Comparison of ENCODE assay signal across 8 mouse cellular contexts in genomic region chr4:43560243-43560611, GRCm38 (mm10). TPM values are rescaled to one million over a fixed set of nuclear protein-coding genes. Genes with fewer than 3 reads are reported as not detected.
DNase-seq lines count a peak whose midpoint lies in the region; ATAC-seq and TF ChIP-seq lines count a peak whose summit lies in the region.

No protein-coding gene starts in this region.

- TF ChIP-seq CTCF in thymus, adult 2 months (IDR thresholded peaks at IDR 0.05; ENCODE audit: borderline replicate concordance, control insufficient read depth, extremely low read depth, insufficient read depth, low read length, poor library complexity), result no peak
- TF ChIP-seq CTCF in liver, adult 2 months (IDR thresholded peaks at IDR 0.05; ENCODE audit: low read depth, low read length), result no peak
- TF ChIP-seq CTCF in midbrain, postnatal 0 days (IDR thresholded peaks at IDR 0.05), result no peak

- no peak overlapping the region for H3K27ac ChIP-seq in thymus, adult 2 months (ENCODE audit: control insufficient read depth, insufficient read depth, low read length)
- no peak overlapping the region for H3K27ac ChIP-seq in forebrain, embryonic 13.5 days
- no peak overlapping the region for H3K27ac ChIP-seq in hindbrain, embryonic 14.5 days
- peak overlapping the region; percentile 60 for H3K27ac ChIP-seq in liver, adult 2 months (replicated peaks; ENCODE audit: insufficient read depth, low read depth, low read length)
- no peak overlapping the region for H3K27ac ChIP-seq in midbrain, postnatal 0 days (ENCODE audit: low read depth, low read length)

- H3K4me3 ChIP-seq in thymus, adult 2 months (ENCODE audit: control insufficient read depth, insufficient read depth, low read length), result peak overlapping the region; percentile 33
- H3K4me3 ChIP-seq in forebrain, embryonic 13.5 days, result peak overlapping the region; percentile 90; the same call in 1 of the 2 replicates
- 0 out of 2 replicates have a peak overlapping the region, but pooled peaks have one; percentile 81 for H3K4me3 ChIP-seq in hindbrain, embryonic 14.5 days (replicated peaks; ENCODE audit: low read length)
- H3K4me3 ChIP-seq in liver, adult 2 months (ENCODE audit: insufficient read depth, low read depth, low read length), result peak overlapping the region; percentile 28
- no peak overlapping the region for H3K4me3 ChIP-seq in midbrain, postnatal 0 days (ENCODE audit: low read depth, low read length)

- ATAC-seq in forebrain, embryonic 13.5 days, result no peak
- no peak for ATAC-seq in hindbrain, embryonic 14.5 days (ENCODE audit: low FRiP score)
- ATAC-seq in midbrain, postnatal 0 days (ENCODE audit: low FRiP score), result no peak

- DNase-seq in thymus, adult 2 months, result peak; percentile 22
- no peak for DNase-seq in thymus, postnatal 0 days (ENCODE audit: low spot score)
- no peak for DNase-seq in hindbrain, embryonic 14.5 days (ENCODE audit: low spot score)
- peak; percentile 53 for DNase-seq in liver, adult 2 months (ENCODE audit: extremely low read depth, low read depth, low spot score)
- no peak for DNase-seq in midbrain, postnatal 0 days (ENCODE audit: low spot score)
- DNase-seq in cerebellum, adult 9-11 months, result no peak
- no peak for DNase-seq in cerebellum, adult 11-12 months

- 8% methylated on average over 6 of the region's 6 CpGs for whole genome bisulfite sequencing in thymus, adult 2 months
- 70% methylated on average over 4 of the region's 6 CpGs for WGBS in forebrain, embryonic 13.5 days
- WGBS in hindbrain, embryonic 14.5 days, result 46% methylated on average over 6 of the region's 6 CpGs
- WGBS in liver, adult 2 months, result 30% methylated on average over 6 of the region's 6 CpGs
- 50% methylated on average over 6 of the region's 6 CpGs for WGBS in midbrain, postnatal 0 days

- no peak for TF ChIP-seq POLR2A in thymus, adult 2 months (IDR thresholded peaks at IDR 0.05; ENCODE audit: control insufficient read depth, extremely low read depth, insufficient read depth, low read length, poor library complexity)
- no peak for TF ChIP-seq POLR2A in liver, adult 2 months (IDR thresholded peaks at IDR 0.05; ENCODE audit: extremely low read depth, insufficient read depth, low read length)

- peaks cover 38% of the 10 kb centered on the region for H3K4me1 ChIP-seq in thymus, adult 2 months (replicated peaks; ENCODE audit: control insufficient read depth, insufficient read depth, low read length)
- peaks cover 46% of the 10 kb centered on the region for H3K4me1 ChIP-seq in forebrain, embryonic 13.5 days
- peaks cover 34% of the 10 kb centered on the region for H3K4me1 ChIP-seq in hindbrain, embryonic 14.5 days (replicated peaks; ENCODE audit: control insufficient read depth, insufficient read depth, low read length)
- peaks cover 24% of the 10 kb centered on the region for H3K4me1 ChIP-seq in liver, adult 2 months (ENCODE audit: control insufficient read depth, insufficient read depth, low read length)
- H3K4me1 ChIP-seq in midbrain, postnatal 0 days (ENCODE audit: insufficient read depth, low read length), result peaks cover 23% of the 10 kb centered on the region

- peaks cover 14% of the 10 kb centered on the region for H3K36me3 ChIP-seq in thymus, adult 2 months (ENCODE audit: control insufficient read depth, insufficient read depth, low read length)
- peaks cover 27% of the 10 kb centered on the region for H3K36me3 ChIP-seq in forebrain, embryonic 13.5 days (ENCODE audit: poor library complexity, severe bottlenecking)
- H3K36me3 ChIP-seq in hindbrain, embryonic 14.5 days (replicated peaks; ENCODE audit: control insufficient read depth, insufficient read depth), result peaks cover 39% of the 10 kb centered on the region
- H3K36me3 ChIP-seq in liver, adult 2 months (ENCODE audit: control insufficient read depth, insufficient read depth, low read length), result peaks cover 23% of the 10 kb centered on the region
- H3K36me3 ChIP-seq in midbrain, postnatal 0 days (ENCODE audit: insufficient read depth, low read length), result peaks cover 25% of the 10 kb centered on the region

- H3K27me3 ChIP-seq in thymus, adult 2 months (ENCODE audit: control insufficient read depth, insufficient read depth, low read length), result no peaks in the 10 kb centered on the region
- H3K27me3 ChIP-seq in forebrain, embryonic 13.5 days, result no peaks in the 10 kb centered on the region
- H3K27me3 ChIP-seq in hindbrain, embryonic 14.5 days (ENCODE audit: control insufficient read depth, insufficient read depth, low read length), result no peaks in the 10 kb centered on the region
- no peaks in the 10 kb centered on the region for H3K27me3 ChIP-seq in liver, adult 2 months (ENCODE audit: control insufficient read depth, insufficient read depth, low read length)
- H3K27me3 ChIP-seq in midbrain, postnatal 0 days (ENCODE audit: insufficient read depth, low read length), result no peaks in the 10 kb centered on the region

- no peaks in the 10 kb centered on the region for H3K9me3 ChIP-seq in forebrain, embryonic 13.5 days (replicated peaks)
- H3K9me3 ChIP-seq in hindbrain, embryonic 14.5 days (ENCODE audit: control insufficient read depth, low read length), result no peaks in the 10 kb centered on the region
- no peaks in the 10 kb centered on the region for H3K9me3 ChIP-seq in midbrain, postnatal 0 days (ENCODE audit: low read length)

- peak overlapping the region; percentile 80 for H3K4me2 ChIP-seq in forebrain, embryonic 13.5 days
- peak overlapping the region; percentile 78 for H3K4me2 ChIP-seq in hindbrain, embryonic 14.5 days (replicated peaks)
- H3K4me2 ChIP-seq in midbrain, postnatal 0 days (ENCODE audit: low read depth, low read length, poor library complexity, severe bottlenecking), result peak overlapping the region; percentile 86; the same call in 1 of the 2 replicates

- peaks cover 23% of the 10 kb centered on the region for H3K79me2 ChIP-seq in liver, adult 2 months (ENCODE audit: control insufficient read depth, insufficient read depth, low read length)

- H3K9ac ChIP-seq in forebrain, embryonic 13.5 days, result peak overlapping the region; percentile 95
- 0 out of 2 replicates have a peak overlapping the region, but pooled peaks have one; percentile 18 for H3K9ac ChIP-seq in hindbrain, embryonic 14.5 days
- H3K9ac ChIP-seq in liver, adult 2 months (ENCODE audit: low read depth, low read length), result peak overlapping the region; percentile 28
- H3K9ac ChIP-seq in midbrain, postnatal 0 days (replicated peaks; ENCODE audit: low read length, poor library complexity, severe bottlenecking), result no peak overlapping the region

RNA-seq across cellular contexts. Expression of gene Creb3, which starts 1.9 kb away (rescaled TPM):
- 64.6 and 80.2 TPM in 2 replicates for polyA plus RNA-seq in thymus, adult 2 months (2012; rRNA removed)
- polyA plus RNA-seq in thymus, postnatal 0 days (2015; fragmentation: Nextera tagmentation; extraction: Ambion mirVana), result 51.7 and 61.2 TPM in 2 replicates
- polyA plus RNA-seq in forebrain, embryonic 13.5 days (2015; fragmentation: Nextera tagmentation; extraction: Ambion mirVana), result 61.8 and 65.1 TPM in 2 replicates
- polyA plus RNA-seq in hindbrain, embryonic 14.5 days (2014; fragmentation: Nextera tagmentation; extraction: Ambion mirVana), result 80.0 and 82.3 TPM in 2 replicates
- 37.8 and 41.1 TPM in 2 replicates for total RNA-seq in liver, adult 2 months (2014; rRNA removed)
- polyA plus RNA-seq in liver, adult 2 months (2012; rRNA removed), result 47.9 and 62.0 TPM in 2 replicates
- 45.4 and 50.4 TPM in 2 replicates for total RNA-seq in midbrain, postnatal 0 days (2014; rRNA removed)
- polyA plus RNA-seq in midbrain, postnatal 0 days (2015; fragmentation: Nextera tagmentation; extraction: Ambion mirVana), result 85.2 and 91.2 TPM in 2 replicates

RNA-seq across cellular contexts. Expression of gene Tln1, which starts 2.3 kb away (rescaled TPM):
- polyA plus RNA-seq in thymus, adult 2 months (2012; rRNA removed), result 225 and 254 TPM in 2 replicates
- polyA plus RNA-seq in thymus, postnatal 0 days (2015; fragmentation: Nextera tagmentation; extraction: Ambion mirVana), result 80.7 and 87.0 TPM in 2 replicates
- polyA plus RNA-seq in forebrain, embryonic 13.5 days (2015; fragmentation: Nextera tagmentation; extraction: Ambion mirVana), result 48.0 and 54.7 TPM in 2 replicates
- polyA plus RNA-seq in hindbrain, embryonic 14.5 days (2014; fragmentation: Nextera tagmentation; extraction: Ambion mirVana), result 57.5 and 62.8 TPM in 2 replicates
- total RNA-seq in liver, adult 2 months (2014; rRNA removed), result 39.9 and 42.8 TPM in 2 replicates
- polyA plus RNA-seq in liver, adult 2 months (2012; rRNA removed), result 29.9 and 38.6 TPM in 2 replicates
- total RNA-seq in midbrain, postnatal 0 days (2014; rRNA removed), result 41.3 and 44.4 TPM in 2 replicates
- polyA plus RNA-seq in midbrain, postnatal 0 days (2015; fragmentation: Nextera tagmentation; extraction: Ambion mirVana), result 72.4 and 75.7 TPM in 2 replicates

RNA-seq across cellular contexts. Expression of gene Rgp1, which starts 18.3 kb away (rescaled TPM):
- polyA plus RNA-seq in thymus, adult 2 months (2012; rRNA removed), result 99.6 and 114 TPM in 2 replicates
- polyA plus RNA-seq in thymus, postnatal 0 days (2015; fragmentation: Nextera tagmentation; extraction: Ambion mirVana), result 18.9 and 21.1 TPM in 2 replicates
- polyA plus RNA-seq in forebrain, embryonic 13.5 days (2015; fragmentation: Nextera tagmentation; extraction: Ambion mirVana), result 27.5 and 27.9 TPM in 2 replicates
- polyA plus RNA-seq in hindbrain, embryonic 14.5 days (2014; fragmentation: Nextera tagmentation; extraction: Ambion mirVana), result 21.7 and 25.2 TPM in 2 replicates
- 15.9 and 18.7 TPM in 2 replicates for total RNA-seq in liver, adult 2 months (2014; rRNA removed)
- 33.2 and 44.5 TPM in 2 replicates for polyA plus RNA-seq in liver, adult 2 months (2012; rRNA removed)
- total RNA-seq in midbrain, postnatal 0 days (2014; rRNA removed), result 20.6 and 22.6 TPM in 2 replicates
- polyA plus RNA-seq in midbrain, postnatal 0 days (2015; fragmentation: Nextera tagmentation; extraction: Ambion mirVana), result 12.3 and 12.4 TPM in 2 replicates

RNA-seq across cellular contexts. Expression of gene Gba2, which starts 18.4 kb away (rescaled TPM):
- 85.4 and 87.0 TPM in 2 replicates for polyA plus RNA-seq in thymus, adult 2 months (2012; rRNA removed)
- polyA plus RNA-seq in thymus, postnatal 0 days (2015; fragmentation: Nextera tagmentation; extraction: Ambion mirVana), result 26.9 and 29.3 TPM in 2 replicates
- 44.5 and 47.4 TPM in 2 replicates for polyA plus RNA-seq in forebrain, embryonic 13.5 days (2015; fragmentation: Nextera tagmentation; extraction: Ambion mirVana)
- 44.5 and 49.7 TPM in 2 replicates for polyA plus RNA-seq in hindbrain, embryonic 14.5 days (2014; fragmentation: Nextera tagmentation; extraction: Ambion mirVana)
- total RNA-seq in liver, adult 2 months (2014; rRNA removed), result 5.1 and 5.3 TPM in 2 replicates
- 8.9 and 10.9 TPM in 2 replicates for polyA plus RNA-seq in liver, adult 2 months (2012; rRNA removed)
- total RNA-seq in midbrain, postnatal 0 days (2014; rRNA removed), result 29.3 and 56.4 TPM in 2 replicates
- 47.5 and 50.6 TPM in 2 replicates for polyA plus RNA-seq in midbrain, postnatal 0 days (2015; fragmentation: Nextera tagmentation; extraction: Ambion mirVana)

RNA-seq across cellular contexts. Expression of gene Msmp, which starts 24.1 kb away (rescaled TPM):
- polyA plus RNA-seq in thymus, adult 2 months (2012; rRNA removed), result not detected in 2 replicates
- polyA plus RNA-seq in thymus, postnatal 0 days (2015; fragmentation: Nextera tagmentation; extraction: Ambion mirVana), result 0.23 TPM in 1 of 2 replicates, not detected in the other
- polyA plus RNA-seq in forebrain, embryonic 13.5 days (2015; fragmentation: Nextera tagmentation; extraction: Ambion mirVana), result 0.65 and 1.8 TPM in 2 replicates
- 1.0 and 1.9 TPM in 2 replicates for polyA plus RNA-seq in hindbrain, embryonic 14.5 days (2014; fragmentation: Nextera tagmentation; extraction: Ambion mirVana)
- not detected in 2 replicates for total RNA-seq in liver, adult 2 months (2014; rRNA removed)
- polyA plus RNA-seq in liver, adult 2 months (2012; rRNA removed), result not detected in 2 replicates
- total RNA-seq in midbrain, postnatal 0 days (2014; rRNA removed), result not detected in 2 replicates
- polyA plus RNA-seq in midbrain, postnatal 0 days (2015; fragmentation: Nextera tagmentation; extraction: Ambion mirVana), result 1.4 and 2.5 TPM in 2 replicates

Comparison
In these comparisons a context has a peak if more than half of its experiments do, and no peak if none do; other contexts are left out.
1. DNase-seq: peak in thymus, adult 2 months (single experiment) and liver, adult 2 months (single experiment); none in thymus, postnatal 0 days (single experiment), hindbrain, embryonic 14.5 days (single experiment), midbrain, postnatal 0 days (single experiment), cerebellum, adult 9-11 months (single experiment) and cerebellum, adult 11-12 months (single experiment).
2. Peak in every context shown above with its lines, with median percentiles within 50 percentile points of each other: H3K4me2 ChIP-seq.